Mouse (Mus musculus): ENCODE measurements at regions not wholly inside any gene's neighbourhood (a gene's known extent, or its start where the extent isn't known, plus 50 kb on each side); places are given as distances from the start of the nearest gene placed in this dataset.
A peak's percentile ranks its signal among the peaks of the same experiment; 100 is the strongest.

DNA sequence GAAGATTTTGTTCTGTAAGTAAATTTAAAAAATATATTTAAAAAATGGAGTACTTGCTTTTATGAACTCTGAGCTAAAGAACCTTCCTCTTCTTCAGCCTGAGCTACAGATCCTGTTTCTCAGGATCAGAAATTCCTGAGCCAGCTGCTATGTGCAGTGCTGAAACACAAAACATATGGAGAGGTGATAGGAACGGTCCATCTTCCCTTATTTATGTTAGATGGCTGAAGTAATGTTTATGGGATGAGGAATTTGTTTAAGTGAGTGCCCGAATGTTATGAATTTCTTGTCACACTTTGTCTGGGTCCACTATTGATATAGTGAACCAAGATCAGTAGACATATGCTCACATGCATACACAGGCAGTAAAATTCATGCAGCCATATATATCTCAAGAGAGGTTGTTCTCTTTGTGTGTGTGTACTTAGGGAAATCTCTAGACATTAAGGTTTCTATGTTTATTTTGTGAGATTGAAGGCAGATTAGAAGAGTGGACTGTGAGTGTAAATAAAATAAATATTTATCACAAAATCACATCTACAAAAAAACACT, 325.0 kb upstream of the Etaa1 start:
- no peaks in the 10 kb centered on the region for H3K36me3 ChIP-seq (ENCODE audit: control insufficient read depth, insufficient read depth, low read length)
- H3K27ac ChIP-seq (ENCODE audit: low read depth, low read length), result no peak overlapping the region
- no peaks in the 10 kb centered on the region for H3K27me3 ChIP-seq (ENCODE audit: control insufficient read depth, insufficient read depth, low read length)
- no peak for ATAC-seq (ENCODE audit: insufficient read depth, low FRiP score, low TSS enrichment)
- no peaks in the 10 kb centered on the region for H3K4me1 ChIP-seq (ENCODE audit: control insufficient read depth, insufficient read depth, low read length)
- no peak overlapping the region for H3K4me2 ChIP-seq (ENCODE audit: low read depth)
- no peak overlapping the region for H3K4me3 ChIP-seq (ENCODE audit: low read depth, low read length)
- H3K9me3 ChIP-seq (ENCODE audit: control insufficient read depth, low read length), result no peaks in the 10 kb centered on the region
- 56% methylated on average over 2 of the region's 2 CpGs for WGBS
- no peak for DNase-seq (ENCODE audit: low spot score)
- H3K9ac ChIP-seq (ENCODE audit: low read length), result no peak overlapping the region

DNA sequence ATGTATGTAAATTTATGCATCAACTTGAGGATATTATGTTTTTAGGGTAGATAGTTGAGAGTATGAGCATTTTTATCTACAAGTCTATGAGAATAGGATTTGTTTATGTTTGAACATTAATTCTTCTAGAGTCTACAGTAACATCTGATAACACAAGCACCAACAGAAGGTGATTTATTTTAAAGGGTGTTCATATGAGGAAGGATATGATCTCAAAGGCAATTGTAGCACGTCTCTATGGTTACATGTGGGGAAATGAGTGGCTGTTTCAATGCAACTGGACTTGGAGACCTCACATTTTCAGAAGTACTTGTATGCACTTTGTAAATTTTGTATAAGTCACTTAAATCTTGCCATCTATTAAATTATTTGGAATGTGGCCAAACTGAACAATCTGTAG, 318.7 kb upstream of the Etaa1 start:
- Histone ChIP-seq H3K4me1 (ENCODE audit: control insufficient read depth, insufficient read depth, low read length) (no peaks in the 10 kb centered on the region), H3K9ac (ENCODE audit: low read length) (no peak overlapping the region), H3K27me3 (ENCODE audit: control insufficient read depth, insufficient read depth, low read length) (no peaks in the 10 kb centered on the region), H3K4me3 (ENCODE audit: low read depth, low read length) (no peak overlapping the region), H3K4me2 (ENCODE audit: low read depth) (no peak overlapping the region), H3K9me3 (ENCODE audit: control insufficient read depth, low read length) (no peaks in the 10 kb centered on the region), H3K36me3 (ENCODE audit: control insufficient read depth, insufficient read depth, low read length) (no peaks in the 10 kb centered on the region), H3K27ac (ENCODE audit: low read depth, low read length) (no peak overlapping the region)
- DNase-seq (ENCODE audit: low spot score), result no peak
- 83% methylated on average over 1 of the region's 1 CpGs for WGBS
- no peak for ATAC-seq (ENCODE audit: insufficient read depth, low FRiP score, low TSS enrichment)

DNA sequence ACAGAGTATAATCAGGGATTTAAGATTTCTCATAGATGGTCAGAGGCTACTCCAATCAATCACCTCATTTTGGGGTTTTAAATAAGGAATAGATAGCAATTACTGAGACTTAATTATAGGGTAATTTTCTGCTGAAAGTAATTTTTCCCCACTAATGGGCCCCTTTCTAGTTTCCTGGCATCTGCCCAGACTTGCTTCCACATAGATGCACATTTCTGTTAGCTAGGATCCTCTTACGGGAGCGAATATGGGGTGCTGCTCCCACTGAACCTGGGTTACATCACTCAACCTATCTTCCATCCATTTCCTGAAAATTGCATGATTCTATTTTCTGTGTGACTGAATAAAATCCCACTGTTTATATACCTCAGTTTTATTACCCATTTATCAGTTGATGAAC, 312.5 kb upstream of the Etaa1 start:
- Histone ChIP-seq H3K9ac (ENCODE audit: low read length) (no peak overlapping the region), H3K4me3 (ENCODE audit: low read depth, low read length) (no peak overlapping the region), H3K4me2 (ENCODE audit: low read depth) (no peak overlapping the region), H3K36me3 (ENCODE audit: control insufficient read depth, insufficient read depth, low read length) (no peaks in the 10 kb centered on the region), H3K27ac (ENCODE audit: low read depth, low read length) (no peak overlapping the region), H3K27me3 (ENCODE audit: control insufficient read depth, insufficient read depth, low read length) (no peaks in the 10 kb centered on the region), H3K4me1 (ENCODE audit: control insufficient read depth, insufficient read depth, low read length) (no peaks in the 10 kb centered on the region), H3K9me3 (ENCODE audit: control insufficient read depth, low read length) (no peaks in the 10 kb centered on the region)
- ATAC-seq (ENCODE audit: insufficient read depth, low FRiP score, low TSS enrichment) (no peak), DNase-seq (ENCODE audit: low spot score) (no peak)
- 93% methylated on average over 2 of the region's 2 CpGs for WGBS

DNA sequence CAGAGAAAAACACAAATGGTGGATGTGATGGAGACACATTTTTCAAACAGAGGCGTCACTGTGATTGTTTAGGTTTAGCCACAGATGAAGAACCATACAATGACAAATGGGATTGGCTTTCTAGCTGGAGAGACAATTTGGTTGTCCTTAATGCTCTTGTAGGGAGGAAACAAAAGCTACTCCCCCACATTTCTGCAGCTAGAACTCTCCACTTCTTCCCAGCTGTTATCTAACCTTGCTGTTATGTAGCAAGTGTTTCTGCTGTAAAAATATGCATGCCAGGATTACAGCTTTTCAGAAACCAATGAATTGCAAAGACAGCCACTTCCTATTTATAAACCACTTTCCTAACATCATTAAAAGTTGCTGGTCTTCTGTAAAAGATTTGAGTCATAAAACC, 309.2 kb upstream of the Etaa1 start:
- DNase-seq (ENCODE audit: low spot score) (no peak), ATAC-seq (ENCODE audit: insufficient read depth, low FRiP score, low TSS enrichment) (no peak)
- no peaks in the 10 kb centered on the region for H3K27me3 ChIP-seq (ENCODE audit: control insufficient read depth, insufficient read depth, low read length)
- H3K4me1 ChIP-seq (ENCODE audit: control insufficient read depth, insufficient read depth, low read length), result no peaks in the 10 kb centered on the region
- H3K27ac ChIP-seq (ENCODE audit: low read depth, low read length), result no peak overlapping the region
- no peak overlapping the region for H3K4me3 ChIP-seq (ENCODE audit: low read depth, low read length)
- H3K4me2 ChIP-seq (ENCODE audit: low read depth), result no peak overlapping the region
- 37% methylated on average over 1 of the region's 1 CpGs for WGBS
- no peaks in the 10 kb centered on the region for H3K36me3 ChIP-seq (ENCODE audit: control insufficient read depth, insufficient read depth, low read length)
- no peak overlapping the region for H3K9ac ChIP-seq (ENCODE audit: low read length)
- no peaks in the 10 kb centered on the region for H3K9me3 ChIP-seq (ENCODE audit: control insufficient read depth, low read length)

DNA sequence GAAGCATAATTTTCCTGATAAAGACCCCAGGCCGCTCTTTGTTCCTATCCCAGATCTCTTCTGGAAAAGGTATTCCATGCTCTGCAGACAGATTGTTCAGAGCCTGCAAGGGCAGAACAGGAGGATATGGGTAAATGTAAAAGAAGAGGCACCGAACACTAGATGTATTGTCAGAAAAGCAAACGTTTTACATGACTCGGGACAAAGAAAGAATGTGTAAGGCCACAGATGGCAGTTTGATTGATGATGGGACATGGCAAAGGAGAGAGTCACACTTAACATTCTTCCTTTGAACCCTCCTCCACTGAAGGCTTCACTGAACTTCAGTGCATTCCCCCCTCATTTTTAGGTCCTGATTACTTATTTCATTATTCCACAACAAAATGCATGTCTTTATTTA, 295.6 kb upstream of the Etaa1 start:
- H3K27me3 ChIP-seq (ENCODE audit: control insufficient read depth, insufficient read depth, low read length), result no peaks in the 10 kb centered on the region
- no peak overlapping the region; the same call in 1 of the 2 replicates for H3K27ac ChIP-seq (ENCODE audit: low read depth, low read length)
- no peak overlapping the region for H3K9ac ChIP-seq (ENCODE audit: low read length)
- H3K4me3 ChIP-seq (ENCODE audit: low read depth, low read length), result no peak overlapping the region
- DNase-seq (ENCODE audit: low spot score), result peak; percentile 29
- ATAC-seq (ENCODE audit: insufficient read depth, low FRiP score, low TSS enrichment), result peak; percentile 62; the same call in 1 of the 2 replicates
- no peaks in the 10 kb centered on the region for H3K9me3 ChIP-seq (ENCODE audit: control insufficient read depth, low read length)
- no peaks in the 10 kb centered on the region for H3K36me3 ChIP-seq (ENCODE audit: control insufficient read depth, insufficient read depth, low read length)
- H3K4me1 ChIP-seq (ENCODE audit: control insufficient read depth, insufficient read depth, low read length), result no peaks in the 10 kb centered on the region
- 12% methylated on average over 4 of the region's 4 CpGs for WGBS
- H3K4me2 ChIP-seq (ENCODE audit: low read depth), result no peak overlapping the region

DNA sequence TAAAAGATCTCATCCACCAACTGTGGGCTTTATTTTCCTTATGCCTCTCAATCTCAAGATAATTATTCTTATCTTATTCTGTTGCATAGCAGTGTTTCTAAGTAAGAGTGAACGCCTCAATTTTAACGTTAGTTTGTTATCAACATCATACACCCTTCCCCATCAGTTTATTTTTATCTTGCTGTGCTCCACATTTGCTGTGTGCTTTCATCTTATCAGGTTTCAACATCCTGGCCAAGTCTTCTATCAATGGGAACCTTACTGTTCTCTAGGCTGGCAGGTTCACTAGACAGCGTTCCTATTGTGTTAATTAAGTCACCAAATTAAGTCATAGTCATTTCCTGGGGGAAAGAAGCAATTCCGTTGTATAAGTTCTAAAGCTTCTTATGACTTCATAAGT, 263.1 kb upstream of the Etaa1 start:
- Histone ChIP-seq H3K4me3 (ENCODE audit: low read depth, low read length) (no peak overlapping the region), H3K9ac (ENCODE audit: low read length) (no peak overlapping the region), H3K9me3 (ENCODE audit: control insufficient read depth, low read length) (no peaks in the 10 kb centered on the region), H3K4me1 (ENCODE audit: control insufficient read depth, insufficient read depth, low read length) (no peaks in the 10 kb centered on the region), H3K27ac (ENCODE audit: low read depth, low read length) (no peak overlapping the region), H3K27me3 (ENCODE audit: control insufficient read depth, insufficient read depth, low read length) (no peaks in the 10 kb centered on the region), H3K36me3 (ENCODE audit: control insufficient read depth, insufficient read depth, low read length) (no peaks in the 10 kb centered on the region), H3K4me2 (ENCODE audit: low read depth) (no peak overlapping the region)
- DNase-seq (ENCODE audit: low spot score) (no peak), ATAC-seq (ENCODE audit: insufficient read depth, low FRiP score, low TSS enrichment) (no peak)
- 88% methylated on average over 4 of the region's 4 CpGs for WGBS

DNA sequence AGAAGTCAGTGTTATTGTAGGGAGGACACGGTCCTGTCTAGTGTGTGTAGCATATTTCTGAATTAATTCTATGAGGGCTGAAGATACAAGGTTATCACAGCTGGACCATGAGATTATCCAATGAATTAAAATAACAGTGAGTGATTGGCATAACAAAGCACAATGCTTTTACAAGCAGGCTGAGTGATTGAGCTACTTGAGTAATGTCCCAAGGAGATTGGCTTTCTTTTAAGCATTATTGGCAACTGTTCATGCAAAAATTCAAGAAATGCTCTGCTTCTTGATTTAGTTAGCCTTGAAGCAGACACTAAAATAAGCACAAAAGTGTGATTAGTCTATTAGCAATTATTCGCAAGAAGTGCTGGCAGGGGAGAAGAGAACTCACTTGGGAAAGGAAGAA, 219.4 kb upstream of the Etaa1 start:
- Histone ChIP-seq H3K27ac (ENCODE audit: low read depth, low read length) (no peak overlapping the region), H3K27me3 (ENCODE audit: control insufficient read depth, insufficient read depth, low read length) (no peaks in the 10 kb centered on the region), H3K4me1 (ENCODE audit: control insufficient read depth, insufficient read depth, low read length) (no peaks in the 10 kb centered on the region), H3K4me3 (ENCODE audit: low read depth, low read length) (no peak overlapping the region), H3K9me3 (ENCODE audit: control insufficient read depth, low read length) (no peaks in the 10 kb centered on the region), H3K9ac (ENCODE audit: low read length) (no peak overlapping the region), H3K4me2 (ENCODE audit: low read depth) (no peak overlapping the region), H3K36me3 (ENCODE audit: control insufficient read depth, insufficient read depth, low read length) (no peaks in the 10 kb centered on the region)
- 73% methylated on average over 2 of the region's 2 CpGs for WGBS
- no peak for ATAC-seq (ENCODE audit: insufficient read depth, low FRiP score, low TSS enrichment)
- DNase-seq (ENCODE audit: low spot score), result no peak

DNA sequence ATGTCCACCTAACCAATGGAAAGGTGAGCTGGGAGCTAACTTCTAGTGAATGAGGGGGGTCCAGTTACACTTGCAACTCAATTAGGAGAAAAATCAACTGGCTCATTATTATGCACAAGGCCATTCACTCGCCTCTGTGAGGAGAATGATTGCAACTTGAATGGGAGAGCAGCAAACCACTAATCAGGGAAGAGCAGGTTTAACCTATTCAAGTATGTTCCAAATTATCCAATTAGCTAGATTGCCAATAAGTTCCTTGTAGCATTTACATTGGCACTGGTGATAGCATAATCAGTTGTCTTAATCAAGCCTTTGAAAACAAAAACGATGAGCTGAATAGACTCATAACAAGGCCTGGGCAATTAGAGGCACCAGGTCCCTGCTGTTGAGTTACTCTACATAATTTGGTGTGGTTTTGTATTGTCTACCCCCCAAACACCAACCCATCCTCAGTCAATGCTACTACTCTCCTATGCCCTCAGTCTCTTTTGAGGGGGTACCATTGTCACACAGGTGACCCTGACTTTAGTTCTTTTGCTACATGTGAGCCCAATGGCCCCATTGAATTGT, 217.6 kb upstream of the Etaa1 start:
- Histone ChIP-seq H3K27me3 (ENCODE audit: control insufficient read depth, insufficient read depth, low read length) (no peaks in the 10 kb centered on the region), H3K4me1 (ENCODE audit: control insufficient read depth, insufficient read depth, low read length) (no peaks in the 10 kb centered on the region), H3K4me3 (ENCODE audit: low read depth, low read length) (no peak overlapping the region), H3K9me3 (ENCODE audit: control insufficient read depth, low read length) (no peaks in the 10 kb centered on the region), H3K9ac (ENCODE audit: low read length) (no peak overlapping the region), H3K4me2 (ENCODE audit: low read depth) (no peak overlapping the region), H3K27ac (ENCODE audit: low read depth, low read length) (no peak overlapping the region), H3K36me3 (ENCODE audit: control insufficient read depth, insufficient read depth, low read length) (no peaks in the 10 kb centered on the region)
- no peak for ATAC-seq (ENCODE audit: insufficient read depth, low FRiP score, low TSS enrichment)
- no peak for DNase-seq (ENCODE audit: low spot score)
- 58% methylated on average over 2 of the region's 2 CpGs for WGBS

DNA sequence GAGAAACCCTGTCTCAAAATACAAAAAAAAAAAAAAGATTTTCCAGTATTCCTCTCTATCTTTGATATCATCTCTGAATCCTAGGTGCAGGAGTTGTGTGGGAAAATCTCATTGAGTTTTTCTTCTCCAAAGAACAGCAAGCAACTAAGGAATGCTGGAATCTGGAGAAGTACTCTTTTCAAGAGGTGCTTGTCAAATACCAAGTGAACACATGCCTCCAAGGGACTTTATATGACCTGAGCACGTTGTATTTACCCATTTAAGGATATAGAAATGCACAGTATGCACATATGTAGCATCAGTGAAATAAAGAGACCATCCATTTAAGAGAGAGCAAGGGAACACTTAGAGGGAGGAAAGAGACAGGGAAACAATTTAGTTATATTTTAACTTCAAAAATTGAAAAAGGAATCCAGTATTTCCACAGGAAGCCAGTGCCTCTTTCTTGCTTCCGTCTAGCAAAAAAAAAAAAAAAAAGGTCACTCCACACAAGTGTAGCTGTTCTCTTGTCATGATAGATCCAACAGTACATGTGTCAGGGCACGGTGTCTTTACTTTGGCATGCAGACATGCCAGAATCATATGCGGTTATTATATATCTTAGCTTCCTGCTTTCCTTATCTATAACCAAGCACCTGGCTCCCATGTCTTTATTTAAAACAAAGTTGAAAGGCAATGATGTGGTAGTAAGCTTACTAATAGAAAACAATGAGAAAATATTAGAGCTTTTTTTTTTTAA, 212.1 kb upstream of the Etaa1 start:
- Histone ChIP-seq H3K27ac (ENCODE audit: low read depth, low read length) (no peak overlapping the region), H3K27me3 (ENCODE audit: control insufficient read depth, insufficient read depth, low read length) (no peaks in the 10 kb centered on the region), H3K9me3 (ENCODE audit: control insufficient read depth, low read length) (no peaks in the 10 kb centered on the region), H3K9ac (ENCODE audit: low read length) (no peak overlapping the region), H3K4me1 (ENCODE audit: control insufficient read depth, insufficient read depth, low read length) (no peaks in the 10 kb centered on the region), H3K4me2 (ENCODE audit: low read depth) (no peak overlapping the region), H3K4me3 (ENCODE audit: low read depth, low read length) (no peak overlapping the region), H3K36me3 (ENCODE audit: control insufficient read depth, insufficient read depth, low read length) (no peaks in the 10 kb centered on the region)
- 91% methylated on average over 4 of the region's 4 CpGs for WGBS
- DNase-seq (ENCODE audit: low spot score) (no peak), ATAC-seq (ENCODE audit: insufficient read depth, low FRiP score, low TSS enrichment) (no peak)

Measured in neural tube, embryonic 11.5 days (tissue).